Mouse (Mus musculus) intestine, embryonic 14.5 days (tissue): ENCODE data around the gene Vgf. TPM values are rescaled to one million over a fixed set of nuclear protein-coding genes. Genes with fewer than 3 reads are reported as not detected.
A peak's percentile ranks its signal among the peaks of the same experiment; 100 is the strongest.

Experiments used
- ATAC-seq: fragments of 200-750 bp; cut with Nextera tagmentation; replicated peaks from 2 replicates; pipeline ENCODE4 v1.8.0; 2017; ENCODE audit warnings: low read depth, moderate number of reproducible peaks, moderate TSS enrichment, moderate library complexity; ENCODE audit not compliant: low FRiP score, low TSS enrichment
- DNase-seq: peaks from one replicate; pipeline ENCODE4 v3.0.0-alpha.2; 2018; ENCODE audit warnings: low spot score
- H3K27ac ChIP-seq: fragments of 300-500 bp; sonication (generic); 2 replicates; pipeline ENCODE4 v1.5.1; 2014; ENCODE audit warnings: low read depth, mild to moderate bottlenecking, control low read depth
- H3K27me3 ChIP-seq: fragments of 300-500 bp; sonication (generic); replicated peaks from 2 replicates; pipeline ENCODE4 v1.6.1; 2014; ENCODE audit warnings: low read length, control low read depth; ENCODE audit not compliant: control insufficient read depth, insufficient read depth
- H3K36me3 ChIP-seq: fragments of 300-500 bp; sonication (generic); 2 replicates; pipeline ENCODE4 v1.6.1; 2014; ENCODE audit warnings: low read length, control low read depth; ENCODE audit not compliant: control insufficient read depth, insufficient read depth
- H3K4me1 ChIP-seq: fragments of 300-500 bp; sonication (generic); replicated peaks from 2 replicates; pipeline ENCODE4 v1.6.1; 2014; ENCODE audit warnings: low read length, control low read depth, mixed read lengths; ENCODE audit not compliant: control insufficient read depth, insufficient read depth
- H3K4me2 ChIP-seq: fragments of 300-500 bp; sonication (generic); 2 replicates; pipeline ENCODE4 v1.6.1; 2014; ENCODE audit warnings: low read length
- H3K4me3 ChIP-seq: fragments of 300-500 bp; sonication (generic); 2 replicates; pipeline ENCODE4 v1.5.1; 2014; ENCODE audit warnings: low read depth, low read length, control low read depth, mixed read lengths
- H3K9ac ChIP-seq: fragments of 300-500 bp; sonication (generic); 2 replicates; pipeline ENCODE4 v1.6.1; 2014; ENCODE audit warnings: mild to moderate bottlenecking, low read length
- H3K9me3 ChIP-seq: fragments of 300-500 bp; sonication (generic); 2 replicates; pipeline ENCODE4 v1.6.1; 2016; ENCODE audit warnings: low read length, control low read depth; ENCODE audit not compliant: control insufficient read depth
- WGBS: fragments of 180-500 bp; shearing (Covaris S2); extraction: QIAGEN DNeasy Blood & Tissue Kit; methylation state at CpG from one replicate; pipeline ENCODE4 v1.1.7; 2014; 5-methylcytosine and 5-hydroxymethylcytosine counted together
- polyA plus RNA-seq: library from polyadenylated mRNA; unstranded; fragments of >200 nt; fragmentation: Nextera tagmentation; extraction: Ambion mirVana; gene quantifications from 2 replicates; pipeline ENCODE4 v1.2.1, GENCODE M21; 2014

Gene Vgf
- polyA plus RNA-seq, 1 experiment from 2014 or later = 0.53 TPM

DNA sequence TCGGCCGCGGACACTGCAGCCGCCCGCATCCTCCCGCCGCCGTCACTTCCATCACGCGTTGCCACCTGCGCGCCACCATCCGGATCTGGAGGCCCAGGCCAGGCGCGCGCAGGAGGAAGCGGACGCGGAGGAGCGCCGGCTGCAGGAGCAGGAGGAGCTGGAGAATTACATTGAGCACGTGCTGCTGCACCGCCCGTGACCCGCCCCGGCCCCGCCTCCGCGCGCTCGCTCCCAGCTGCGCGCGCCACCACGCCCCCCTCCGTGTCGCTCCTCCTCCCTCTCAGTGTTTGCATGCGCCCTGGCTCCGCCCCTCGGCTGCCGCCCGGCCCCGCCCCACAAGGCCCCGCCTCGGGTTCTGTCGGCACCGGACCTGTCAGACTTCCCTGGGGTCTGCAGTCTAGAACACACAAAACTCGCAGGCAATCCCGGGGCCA, 6.5 kb downstream of the Vgf start:
- Histone ChIP-seq H3K4me2 (peak overlapping the region; percentile 98), H3K27me3 (peaks cover 46% of the 10 kb centered on the region), H3K36me3 (peaks cover 25% of the 10 kb centered on the region), H3K27ac (no peak overlapping the region), H3K4me3 (peak overlapping the region; percentile 40), H3K4me1 (peaks cover 22% of the 10 kb centered on the region), H3K9me3 (no peaks in the 10 kb centered on the region), H3K9ac (peak overlapping the region; percentile 13; the same call in 1 of the 2 replicates)
- DNase-seq (peak; percentile 95), ATAC-seq (peak; percentile 77)
- WGBS = under 1% methylated on average over 49 of the region's 49 CpGs

DNA sequence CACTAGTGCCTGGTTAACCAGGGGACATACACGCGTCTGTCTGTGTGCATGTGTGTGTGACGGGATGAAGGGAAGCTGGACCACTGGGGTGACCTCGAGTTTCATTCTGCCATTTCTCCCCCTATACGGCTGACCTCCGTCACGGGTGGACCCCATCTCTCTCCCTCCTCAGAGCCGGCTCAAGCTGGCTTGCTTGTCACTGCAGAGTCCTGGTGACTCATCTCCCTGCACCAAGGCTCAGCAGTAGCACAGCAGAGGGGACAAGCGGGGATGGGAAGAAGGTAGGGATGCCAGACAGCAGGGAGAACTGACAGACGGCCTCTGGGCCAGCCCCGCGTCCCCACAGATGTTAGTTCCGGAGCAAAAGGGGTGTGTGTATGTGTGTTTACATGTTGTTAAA, 10.0 kb downstream of the Vgf start:
- H3K4me2 ChIP-seq = no peak overlapping the region
- 83% methylated on average over 13 of the region's 13 CpGs for WGBS
- no peaks in the 10 kb centered on the region for H3K9me3 ChIP-seq
- no peak overlapping the region for H3K9ac ChIP-seq
- ATAC-seq = no peak
- H3K27me3 ChIP-seq = peaks cover 12% of the 10 kb centered on the region
- DNase-seq = no peak
- H3K27ac ChIP-seq = no peak overlapping the region
- peaks cover 13% of the 10 kb centered on the region for H3K4me1 ChIP-seq
- no peak overlapping the region for H3K4me3 ChIP-seq
- H3K36me3 ChIP-seq = peaks cover 52% of the 10 kb centered on the region

DNA sequence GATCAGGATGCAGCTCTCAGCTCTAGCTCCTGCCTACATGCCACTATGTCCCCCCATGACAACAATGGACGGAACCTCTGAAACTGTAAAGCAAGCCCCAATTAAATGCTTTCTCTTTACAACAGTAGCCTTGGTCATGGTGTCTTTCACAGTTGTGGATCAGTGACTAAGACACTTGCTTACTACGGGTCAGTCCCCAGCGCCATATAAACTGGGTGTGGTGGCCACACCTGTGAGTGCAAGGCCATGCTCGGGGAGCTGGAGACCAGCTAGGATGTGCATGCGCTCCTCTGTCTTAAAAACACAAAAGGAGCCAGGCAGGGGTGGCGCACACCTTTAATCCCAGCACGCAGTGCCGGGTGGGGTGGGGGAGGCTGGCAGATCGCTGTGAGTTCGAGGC, 13.3 kb downstream of the Vgf start:
- WGBS = 93% methylated on average over 10 of the region's 10 CpGs
- Histone ChIP-seq H3K27ac (no peak overlapping the region), H3K4me1 (no peaks in the 10 kb centered on the region), H3K27me3 (no peaks in the 10 kb centered on the region), H3K36me3 (peaks cover 70% of the 10 kb centered on the region), H3K9me3 (no peaks in the 10 kb centered on the region), H3K9ac (no peak overlapping the region), H3K4me3 (no peak overlapping the region), H3K4me2 (no peak overlapping the region)
- ATAC-seq (no peak), DNase-seq (no peak)

DNA sequence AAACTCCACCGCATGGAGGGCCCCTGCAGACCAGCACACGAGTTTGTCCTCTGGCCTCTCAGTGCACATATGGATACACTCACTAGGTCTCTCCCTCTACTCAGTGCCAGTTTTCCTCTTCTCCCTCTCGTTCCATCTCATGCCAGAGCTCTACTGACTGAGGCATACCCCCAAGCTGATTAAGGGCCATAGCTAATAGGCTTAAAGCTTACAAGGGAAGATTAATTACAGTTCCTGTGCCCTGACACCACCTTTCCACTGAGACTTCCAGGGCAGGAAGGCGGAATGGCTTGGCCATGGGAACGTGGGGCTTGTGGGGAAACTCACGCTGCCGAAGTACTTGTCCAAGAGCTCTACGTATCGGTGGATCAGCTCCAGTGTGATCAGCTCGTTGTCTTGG, 15.2 kb downstream of the Vgf start:
- Histone ChIP-seq H3K27ac (no peak overlapping the region), H3K27me3 (no peaks in the 10 kb centered on the region), H3K9me3 (no peaks in the 10 kb centered on the region), H3K4me2 (no peak overlapping the region), H3K4me1 (peaks cover 9% of the 10 kb centered on the region), H3K9ac (no peak overlapping the region), H3K4me3 (no peak overlapping the region), H3K36me3 (peaks cover 58% of the 10 kb centered on the region)
- WGBS = 92% methylated on average over 10 of the region's 10 CpGs
- ATAC-seq (no peak), DNase-seq (no peak)

DNA sequence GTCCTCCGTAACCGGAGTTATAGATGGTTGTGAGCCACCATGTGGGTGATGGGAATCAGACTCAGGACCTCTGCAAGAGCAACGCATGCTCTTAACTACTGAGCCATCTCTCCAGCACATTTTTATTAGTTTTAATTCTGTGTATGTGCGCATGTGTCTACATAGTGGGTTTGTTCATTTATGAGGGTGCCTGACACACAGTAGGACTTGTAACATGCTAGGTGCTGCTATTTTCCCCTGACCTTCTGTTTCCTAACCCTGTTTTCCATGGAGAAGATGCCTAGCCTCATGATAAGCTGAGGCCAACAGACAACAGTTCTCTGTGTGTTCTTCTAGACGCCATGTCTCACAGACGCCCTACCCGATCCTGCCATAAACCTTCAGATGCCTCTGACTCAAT, 17.8 kb downstream of the Vgf start:
- Histone ChIP-seq H3K4me2 (no peak overlapping the region), H3K36me3 (peaks cover 32% of the 10 kb centered on the region), H3K4me3 (no peak overlapping the region), H3K9ac (no peak overlapping the region), H3K27me3 (no peaks in the 10 kb centered on the region), H3K9me3 (no peaks in the 10 kb centered on the region), H3K4me1 (peaks cover 10% of the 10 kb centered on the region), H3K27ac (no peak overlapping the region)
- DNase-seq (no peak), ATAC-seq (no peak)
- 95% methylated on average over 7 of the region's 7 CpGs for WGBS

DNA sequence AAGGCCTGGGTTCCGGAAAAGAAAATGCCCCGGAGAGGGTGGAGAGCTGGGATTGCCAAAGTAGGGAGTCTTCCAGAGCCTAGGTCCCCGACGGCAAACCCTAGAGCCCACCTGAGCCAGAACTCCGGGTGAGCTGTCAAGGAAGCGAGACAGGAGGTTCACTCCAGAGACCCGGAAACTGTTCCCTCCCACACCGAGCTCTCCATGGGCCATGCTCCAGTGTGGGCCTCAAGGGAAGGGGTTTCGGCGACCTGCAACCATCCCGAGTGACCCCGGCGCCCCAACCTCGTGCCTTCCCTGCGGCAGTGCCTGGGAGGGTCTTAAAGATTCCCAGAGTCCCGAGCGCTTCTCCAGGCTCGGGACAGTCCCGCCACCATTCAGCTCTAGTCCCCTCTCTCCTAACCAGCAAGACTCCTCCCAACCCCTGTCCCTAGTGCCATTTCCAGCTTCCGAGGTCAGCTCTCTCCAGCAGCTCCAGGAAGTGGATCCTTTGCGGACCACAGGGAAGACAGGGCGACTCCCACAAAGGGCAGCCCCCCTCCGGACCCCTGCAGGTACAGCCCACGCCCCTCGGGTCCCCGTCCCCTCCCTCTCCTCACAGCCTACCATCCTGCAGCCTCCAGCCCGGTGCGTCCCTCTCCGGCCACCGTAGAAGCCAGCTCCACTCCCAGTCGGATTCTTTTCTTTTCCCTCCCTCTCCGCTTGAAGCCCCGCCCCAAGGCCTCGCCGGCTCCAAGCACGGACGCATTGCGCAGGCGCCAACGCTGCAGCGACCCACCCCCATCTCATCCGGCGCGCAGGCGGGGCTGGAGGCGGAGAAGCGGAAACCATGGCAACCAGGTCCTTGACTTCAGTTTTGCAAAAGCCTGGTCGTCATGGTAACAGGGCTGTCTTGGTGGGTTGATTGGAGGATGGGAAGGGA, 19.5 kb downstream of the Vgf start, which contains the start of gene Ap1s1:
TSS of gene Ap1s1 (minus strand) at position 734 of the 922 bp plus-strand sequence.
- WGBS = under 1% methylated on average over 46 of the region's 48 CpGs
- Histone ChIP-seq H3K27ac (peak within 1 kb of the TSS; percentile 38; the same call in 1 of the 2 replicates), H3K9ac (peak within 1 kb of the TSS; percentile 71), H3K4me3 (peak within 1 kb of the TSS; percentile 76), H3K27me3 (no peaks in the 10 kb centered on the region), H3K4me1 (peaks cover 10% of the 10 kb centered on the region), H3K4me2 (peak within 1 kb of the TSS; percentile 88), H3K9me3 (no peaks in the 10 kb centered on the region), H3K36me3 (peaks cover 21% of the 10 kb centered on the region)
- ATAC-seq (peak; percentile 94), DNase-seq (peak; percentile 98)

DNA sequence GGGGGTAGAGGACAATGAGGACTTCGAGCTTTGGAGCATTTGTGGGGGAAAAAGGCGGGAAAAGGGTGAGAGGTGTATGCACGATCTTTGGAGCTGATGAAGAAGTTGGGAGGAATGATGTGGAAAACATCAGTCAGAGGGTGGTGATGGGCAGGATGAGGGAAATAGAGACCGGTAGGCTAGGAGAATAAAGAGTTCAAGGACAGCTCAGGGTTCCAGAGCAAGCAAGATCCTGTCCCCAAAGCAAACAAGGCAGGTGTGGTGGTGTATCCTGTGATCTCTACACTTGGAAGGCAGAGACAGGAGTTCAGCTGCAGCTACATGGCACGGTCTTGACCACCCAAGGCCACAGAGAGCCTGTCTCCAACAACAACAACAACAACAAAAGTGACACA, 20.1 kb downstream of the Vgf start:
- peak overlapping the region; percentile 76; the same call in 1 of the 2 replicates for H3K4me3 ChIP-seq
- no peaks in the 10 kb centered on the region for H3K9me3 ChIP-seq
- whole genome bisulfite sequencing = 21% methylated on average over 5 of the region's 5 CpGs
- peaks cover 10% of the 10 kb centered on the region for H3K4me1 ChIP-seq
- no peaks in the 10 kb centered on the region for H3K27me3 ChIP-seq
- no peak overlapping the region for H3K27ac ChIP-seq
- H3K4me2 ChIP-seq = peak overlapping the region; percentile 88
- DNase-seq (no peak), ATAC-seq (no peak; the same call in 1 of the 2 replicates)
- H3K36me3 ChIP-seq = peaks cover 17% of the 10 kb centered on the region
- H3K9ac ChIP-seq = no peak overlapping the region

DNA sequence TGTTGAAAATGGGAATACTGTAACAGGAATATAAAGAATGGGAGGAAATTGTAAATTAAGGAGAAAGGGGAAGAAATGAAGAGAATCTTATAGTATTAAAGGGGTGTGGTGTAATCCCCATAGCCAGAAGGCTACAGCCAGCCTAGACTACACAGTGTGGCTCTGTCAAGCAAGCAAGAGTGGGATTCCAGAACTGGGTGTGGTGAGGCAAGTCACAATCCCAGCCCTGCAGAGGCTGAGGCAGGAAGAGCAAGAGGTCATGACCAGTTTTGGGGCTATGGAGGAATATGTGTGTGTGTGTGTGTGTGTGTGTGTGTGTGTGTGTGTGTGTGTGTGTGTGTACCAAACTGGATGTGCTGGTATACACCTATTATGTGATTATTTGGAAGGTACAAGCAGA, 20.8 kb downstream of the Vgf start:
- Histone ChIP-seq H3K4me2 (no peak overlapping the region), H3K27ac (no peak overlapping the region), H3K27me3 (no peaks in the 10 kb centered on the region), H3K36me3 (peaks cover 11% of the 10 kb centered on the region), H3K9me3 (no peaks in the 10 kb centered on the region), H3K9ac (no peak overlapping the region), H3K4me1 (peaks cover 10% of the 10 kb centered on the region), H3K4me3 (no peak overlapping the region)
- DNase-seq = no peak
- ATAC-seq = no peak
